Mouse (Mus musculus) CD8-positive naive resting alpha-beta T cell, adult 2 months (primary cell): ENCODE results near the gene Sec22c.

Experiments used
- DNase-seq, 2 experiments: peaks; one replicate each; pipeline ENCODE4 v3.0.0; 2022; ENCODE audit warnings: low read depth in 2 of 2, low spot score in 2 of 2

Sec22c gene

GRCm38 (mm10) chr9:121704646-121705625 is at the start of gene Sec22c:
TSS of gene Sec22c (minus strand) at chr9:121705490.
- peak; percentile 51 to 69 for DNase-seq

DNA sequence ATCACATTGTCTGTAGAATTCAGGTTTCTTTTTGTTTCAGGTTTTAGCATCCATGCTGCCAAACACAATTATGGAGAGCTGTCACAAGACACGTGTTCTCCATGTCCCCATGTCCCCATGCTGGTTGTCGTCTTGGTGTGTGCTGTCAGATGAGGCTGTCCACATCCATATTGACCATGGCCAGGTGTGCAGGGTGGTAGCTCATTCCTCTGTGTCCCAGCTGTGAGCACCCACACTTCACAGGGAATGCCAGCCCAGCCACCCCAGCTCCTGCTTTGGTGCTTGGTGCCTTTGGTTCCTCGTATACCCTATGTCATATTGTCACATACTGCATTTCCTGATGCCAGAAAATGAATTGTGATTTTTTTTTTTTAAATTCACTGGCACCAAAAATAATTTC is 49.3 kb upstream of the Sec22c start:
- DNase-seq = no peak

- no peak for DNase-seq
These were observed 47.5 kb upstream of the Sec22c start for GRCm38 (mm10) chr9:121752774-121753173.

- no peak for DNase-seq
These were observed 38.8 kb upstream of the Sec22c start for GRCm38 (mm10) chr9:121744051-121744450.

DNA sequence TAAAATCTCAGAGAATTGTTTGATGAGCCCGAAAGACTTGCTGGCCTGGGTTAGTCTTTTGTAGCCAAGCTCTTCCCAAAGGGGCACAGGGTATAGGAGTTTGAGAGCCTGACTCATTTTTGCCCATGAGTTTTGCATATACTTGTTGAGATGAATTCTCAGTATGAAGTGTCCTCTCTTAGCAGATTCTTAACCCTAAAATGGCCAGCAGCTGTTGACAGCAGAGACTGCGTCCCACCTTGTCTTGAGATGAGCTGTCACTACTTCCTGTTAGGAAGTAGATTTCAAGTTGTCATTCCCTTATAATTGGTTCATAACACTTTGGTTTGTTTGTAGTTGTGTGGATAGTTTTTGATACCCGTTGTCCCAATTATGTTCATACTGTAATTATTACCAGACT is 35.9 kb upstream of the Sec22c start:
- DNase-seq = no peak

DNA sequence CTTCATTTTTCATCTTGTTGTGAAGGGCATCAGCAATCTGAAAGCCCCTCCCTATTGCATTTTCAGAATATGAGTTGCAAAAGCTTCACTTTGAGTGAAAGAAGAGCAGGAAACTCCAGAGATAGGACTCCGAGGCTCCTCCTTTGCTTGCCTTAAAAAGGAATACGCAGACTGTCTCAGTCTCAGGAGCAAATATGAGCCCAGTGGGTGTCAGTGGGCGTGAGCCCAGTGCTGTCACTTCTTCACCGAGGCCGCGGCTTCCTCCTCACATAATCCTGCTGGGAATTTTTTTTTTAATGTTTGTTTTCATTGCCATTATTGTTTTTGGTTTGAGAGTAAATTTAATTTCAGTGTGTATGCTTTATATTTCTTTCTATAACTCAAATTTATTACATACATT is 35.2 kb upstream of the Sec22c start:
- DNase-seq = no peak

- DNase-seq = peak; percentile 27 to 37
These were observed 14.3 kb upstream of the Sec22c start for GRCm38 (mm10) chr9:121719347-121720331.

DNA sequence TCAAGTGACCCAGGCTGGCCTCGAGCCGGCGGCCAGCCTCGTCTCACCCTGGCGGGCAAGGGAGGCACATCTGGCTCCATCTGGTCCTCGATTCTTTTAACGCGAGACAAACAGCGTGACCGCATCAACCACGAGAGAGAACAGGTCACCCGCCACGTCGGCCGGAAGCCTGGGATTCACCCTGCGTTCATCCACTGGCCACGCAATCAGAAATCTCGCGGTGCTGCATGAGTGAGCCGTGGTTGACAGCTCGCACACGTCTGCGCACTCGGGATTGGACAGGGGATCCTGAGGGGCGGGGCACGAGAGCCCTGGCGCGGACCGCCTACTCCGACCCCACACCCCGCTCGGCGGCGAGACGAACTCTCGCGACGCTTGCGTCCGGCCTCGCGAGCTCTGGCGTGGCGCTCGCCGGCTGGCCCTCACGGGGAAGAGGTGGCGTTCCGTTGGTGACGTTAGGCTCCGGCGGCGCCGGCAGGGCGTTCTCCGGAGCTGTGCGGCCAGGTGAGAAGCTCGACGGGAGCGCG is 13.6 kb upstream of the Sec22c start, which contains the start of gene Nktr:
Gene Nktr, plus strand, starts transcription at position 378 of the 527 bp plus-strand sequence.
- peak; percentile 92 to 93 for DNase-seq

DNA sequence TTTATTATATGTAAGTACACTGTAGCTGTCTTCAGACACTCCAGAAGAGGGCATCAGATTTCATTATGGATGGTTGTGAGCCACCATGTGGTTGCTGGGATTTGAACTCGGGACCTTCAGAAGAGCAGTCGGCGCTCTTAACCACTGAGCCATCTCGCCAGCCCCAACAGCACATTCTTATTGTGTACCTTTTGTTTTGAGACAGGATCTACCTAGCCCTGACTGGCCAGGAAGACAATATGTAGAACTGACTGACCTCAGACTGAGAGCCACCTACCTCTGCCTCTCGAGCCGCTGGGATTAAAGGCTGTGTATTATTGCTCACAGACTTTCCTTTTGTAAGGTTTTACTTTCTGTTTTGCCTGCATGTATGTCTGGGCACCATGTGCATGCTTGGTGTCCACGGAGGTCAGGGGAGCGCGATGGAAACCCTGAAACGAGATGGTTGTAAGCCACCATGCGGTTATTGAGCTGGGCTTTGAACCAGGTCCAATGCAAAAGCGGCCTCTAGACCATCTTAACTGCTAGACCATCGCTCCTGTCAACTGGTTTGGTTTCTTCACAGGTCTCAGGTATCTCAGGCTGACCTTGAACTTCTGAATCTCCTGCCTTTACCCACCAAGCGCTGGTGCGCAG is 12.9 kb upstream of the Sec22c start:
- DNase-seq = peak in 1 of 2 experiments; percentile 28

- DNase-seq = no peak
These were observed 11.8 kb upstream of the Sec22c start for GRCm38 (mm10) chr9:121717048-121717447.

GRCm38 (mm10) chr9:121710584-121710975 is 5.3 kb upstream of the Sec22c start:
- peak in 1 of 2 experiments; percentile 14 for DNase-seq

GRCm38 (mm10) chr9:121709898-121710583 is 4.8 kb upstream of the Sec22c start, which contains the start of gene Ss18l2:
TSS of gene Ss18l2 (plus strand) at chr9:121710329.
- peak; percentile 88 to 93 for DNase-seq

DNA sequence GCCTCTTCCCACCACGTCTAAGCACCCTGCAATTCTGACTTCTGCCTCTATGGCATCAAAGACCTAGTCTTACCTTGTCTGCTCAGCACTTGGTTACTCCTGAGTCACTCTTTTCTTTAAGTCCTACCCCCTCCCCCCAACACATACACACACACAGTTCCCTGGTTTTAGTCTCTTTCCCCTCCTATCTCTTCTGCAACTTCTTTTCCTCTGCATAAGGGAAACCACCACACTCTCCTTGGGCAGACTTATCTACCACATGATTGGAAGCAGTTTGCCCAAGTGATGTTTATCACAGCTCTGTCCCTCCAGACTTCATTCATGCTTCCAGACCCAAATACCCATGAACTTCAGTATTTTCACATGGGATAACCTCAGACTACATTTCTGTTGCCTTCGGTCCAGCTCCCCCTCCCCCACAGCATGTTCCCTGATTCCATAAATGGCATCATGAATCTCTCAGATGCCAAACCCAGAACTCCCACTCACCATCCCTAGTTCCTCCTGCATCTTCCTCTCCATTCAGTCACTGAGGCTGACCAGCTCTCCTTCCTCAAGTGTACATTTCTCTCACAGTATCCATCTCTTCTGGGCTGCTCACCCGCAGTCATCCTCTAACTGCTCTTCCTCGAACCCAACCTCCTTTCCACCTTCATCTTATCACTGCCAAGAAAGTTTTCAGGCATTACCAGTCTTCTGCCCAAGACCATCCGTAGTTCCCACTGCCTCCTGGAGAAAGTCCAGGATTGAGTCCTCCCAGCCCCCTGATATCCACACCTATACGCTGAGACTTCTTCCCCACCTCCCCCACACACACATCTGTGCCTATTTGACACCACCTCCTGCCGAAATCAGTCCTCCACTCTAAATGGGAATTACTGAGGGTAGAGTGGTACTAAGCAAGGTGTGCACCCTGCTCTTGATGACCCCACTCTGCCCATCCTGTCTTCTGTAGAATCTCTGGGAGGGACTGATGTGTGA is 3.5 kb upstream of the Sec22c start:
- DNase-seq = no peak

GRCm38 (mm10) chr9:121707801-121708200 is 2.5 kb upstream of the Sec22c start:
- DNase-seq = no peak

DNA sequence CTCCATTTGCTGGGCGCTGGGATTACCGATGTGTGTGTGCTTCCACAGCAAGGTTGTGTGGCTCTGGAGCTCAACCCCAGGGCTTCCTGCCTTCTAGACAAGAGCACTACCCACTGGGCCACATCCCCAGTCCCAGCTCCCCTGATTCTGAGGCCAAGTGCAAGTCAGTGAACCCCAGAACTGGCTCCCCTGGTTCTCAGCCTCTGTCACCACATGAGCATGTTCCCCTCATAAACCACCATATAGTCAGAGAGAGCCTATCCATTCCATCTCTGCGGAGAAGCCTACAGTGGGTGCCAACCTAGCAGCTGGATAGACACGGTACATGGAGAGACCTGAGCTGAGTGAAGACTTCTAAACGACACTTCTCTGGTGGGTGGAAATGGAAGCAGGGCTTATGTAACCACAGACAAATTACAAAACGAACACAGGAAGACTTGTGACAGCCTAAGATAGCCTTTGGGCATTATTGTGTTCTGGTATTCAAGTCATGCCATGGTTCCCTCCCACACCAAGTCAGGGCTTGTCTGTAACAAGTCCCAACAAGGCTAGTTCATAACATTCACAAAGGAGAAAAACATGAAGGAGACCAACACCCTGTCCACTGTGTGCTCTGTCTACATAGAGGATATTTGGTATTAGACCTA is 862 bp upstream of the Sec22c start:
- no peak for DNase-seq

DNA sequence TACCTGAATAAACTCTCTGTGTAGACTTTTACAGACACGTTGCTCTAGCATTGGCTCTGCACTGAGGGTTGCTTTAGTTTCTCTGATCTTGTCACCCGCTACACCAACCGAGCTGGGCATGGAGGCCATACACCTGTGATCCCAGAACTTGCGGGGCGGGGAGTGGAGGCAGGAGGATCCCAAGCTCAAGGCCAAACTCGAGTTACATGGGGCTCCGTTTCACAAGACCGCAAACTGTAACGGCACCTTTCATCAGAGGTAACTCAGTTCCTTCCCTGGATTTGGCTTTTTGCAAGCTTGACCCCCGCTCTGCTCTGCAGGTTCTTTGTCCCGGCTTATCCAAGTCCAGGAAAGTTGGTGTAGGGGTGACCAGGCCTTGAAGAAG is 1.0 kb downstream of the Sec22c start:
- no peak for DNase-seq

GRCm38 (mm10) chr9:121697150-121698049 is 7.9 kb downstream of the Sec22c start:
- DNase-seq = peak; percentile 86
